Mouse (Mus musculus): Measurements from ENCODE around the gene Epb41l2. TPM values are rescaled to one million over a fixed set of nuclear protein-coding genes. Genes with fewer than 3 reads are reported as not detected.

The Epb41l2 gene
- polyA plus RNA-seq, 1 experiment from 2014 or later = 23.7 TPM

Other genes with a start within 250 kb of the Epb41l2 start
- 28.1 and 31.5 TPM in 2 replicates for gene Akap7, start 51.9 kb upstream of the Epb41l2 start, polyA plus RNA-seq (2015; fragmentation: Nextera tagmentation; extraction: Ambion mirVana)
- 0.12 TPM in 1 of 2 replicates, not detected in the other for gene Smlr1, start 176.5 kb downstream of the Epb41l2 start, polyA plus RNA-seq (2015; fragmentation: Nextera tagmentation; extraction: Ambion mirVana)

Data from hindbrain, embryonic 13.5 days (tissue).